Mouse (Mus musculus): ENCODE results near the gene Gm2888. TPM values are rescaled to one million over a fixed set of nuclear protein-coding genes. Genes with fewer than 3 reads are reported as not detected.

The Gm2888 gene
- total RNA-seq (2023) = not detected in 4 replicates

DNA sequence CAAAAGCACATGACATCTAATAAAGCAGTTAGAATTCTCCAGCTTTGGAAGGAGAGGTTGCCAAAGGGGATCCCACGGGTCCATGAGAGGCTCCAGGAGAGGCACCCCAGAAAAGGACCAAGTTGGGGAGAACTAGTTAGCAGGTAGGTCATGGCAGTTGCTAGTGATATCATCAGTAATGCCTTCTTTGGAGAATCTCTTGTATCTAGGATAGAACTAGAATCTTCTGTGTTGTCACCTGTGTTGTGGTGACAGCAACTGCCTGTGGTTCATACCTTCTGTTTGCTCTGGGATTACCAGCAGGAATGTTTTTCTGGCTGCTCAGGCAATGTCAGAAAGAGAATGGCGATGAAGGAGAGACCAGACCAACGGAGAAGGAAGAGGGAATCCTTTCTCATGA, at the start of gene Gm2888:
TSS of gene Gm2888 (plus strand) at position 301 of the 400 bp plus-strand sequence.

GRCm38 (mm10) chr14:3048727-3049512, 19.1 kb downstream of the Gm2888 start, which contains the start of gene Gm2897:
TSS of gene Gm2897 (plus strand) at chr14:3049285.

Other genes with a start within 250 kb of the Gm2888 start
- gene Gm2897, start 19.3 kb downstream of the Gm2888 start, total RNA-seq (2023) = not detected in 4 replicates
- not detected in 4 replicates for gene Gm10340, start 104.0 kb downstream of the Gm2888 start, total RNA-seq (2023)
- not detected in 4 replicates for gene Gm5795, start 158.3 kb downstream of the Gm2888 start, total RNA-seq (2023)
- gene D830030K20Rik, start 178.5 kb downstream of the Gm2888 start, total RNA-seq (2023) = not detected in 4 replicates